Mouse (Mus musculus): ENCODE results near the gene Med12l.

DNA sequence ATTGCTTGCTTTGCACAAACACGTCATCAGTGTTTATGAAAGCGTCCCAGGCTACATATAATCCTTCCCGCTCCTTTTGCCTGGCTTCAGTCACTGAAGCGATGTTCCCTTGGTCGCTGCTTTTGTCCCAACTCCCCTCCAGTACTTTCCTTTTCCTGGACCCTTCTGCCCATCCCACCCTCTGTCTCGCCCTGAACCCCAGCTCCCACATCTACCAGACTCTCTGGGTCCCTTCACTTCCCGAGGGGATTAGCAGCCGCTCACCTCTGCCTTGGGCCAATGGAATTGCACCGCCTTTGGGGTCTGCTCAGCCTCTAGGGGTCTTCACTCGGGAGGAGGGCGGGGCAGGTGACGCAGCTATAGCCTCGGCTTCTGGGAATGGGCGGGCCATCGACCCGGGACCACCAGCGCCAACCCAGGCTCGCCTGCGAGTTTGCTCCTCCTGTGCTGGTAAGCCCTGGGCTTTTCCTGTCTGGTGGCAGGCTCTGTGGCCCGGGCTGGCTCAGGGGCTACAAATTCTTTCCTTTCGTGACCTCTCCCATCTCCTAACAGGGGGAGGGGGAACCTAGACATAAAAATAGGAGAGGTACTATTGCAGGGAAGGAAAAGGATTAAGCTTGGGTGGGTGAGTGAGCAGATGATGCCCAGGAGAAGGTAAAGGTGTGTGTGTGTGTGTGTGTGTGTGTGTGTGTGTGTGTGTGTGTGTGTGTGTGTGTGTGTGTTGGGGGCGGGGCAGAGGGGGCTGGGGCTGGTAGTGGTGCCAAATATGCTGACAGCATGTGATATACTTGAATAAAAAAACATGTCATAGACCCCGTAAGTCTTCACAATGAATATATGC, 338.7 kb downstream of the Med12l start, which contains the start of gene Igsf10:
- TF ChIP-seq GATA1 (IDR thresholded peaks at IDR 0.05; ENCODE audit: borderline replicate concordance, low read length) (no peak), FLI1 (IDR thresholded peaks at IDR 0.05; ENCODE audit: low read length) (no peak)
